Mouse (Mus musculus) kidney, adult 2 months (tissue): Measurements from ENCODE around the gene Dnpep.

Experiments
- CTCF ChIP-seq: fragments of 200-500 bp; conservative IDR thresholded peaks from 2 replicates; pipeline ENCODE4 v1.5.1; 2011; ENCODE audit warnings: low read depth, mild to moderate bottlenecking, control low read depth, low read length, moderate library complexity, mixed read lengths; ENCODE audit not compliant: insufficient read depth, insufficient read length
- POLR2A ChIP-seq: fragments of 200-500 bp; IDR thresholded peaks from one replicate; pipeline ENCODE4 v1.6.1; 2011; ENCODE audit warnings: low read depth, low read length, control low read depth

DNA sequence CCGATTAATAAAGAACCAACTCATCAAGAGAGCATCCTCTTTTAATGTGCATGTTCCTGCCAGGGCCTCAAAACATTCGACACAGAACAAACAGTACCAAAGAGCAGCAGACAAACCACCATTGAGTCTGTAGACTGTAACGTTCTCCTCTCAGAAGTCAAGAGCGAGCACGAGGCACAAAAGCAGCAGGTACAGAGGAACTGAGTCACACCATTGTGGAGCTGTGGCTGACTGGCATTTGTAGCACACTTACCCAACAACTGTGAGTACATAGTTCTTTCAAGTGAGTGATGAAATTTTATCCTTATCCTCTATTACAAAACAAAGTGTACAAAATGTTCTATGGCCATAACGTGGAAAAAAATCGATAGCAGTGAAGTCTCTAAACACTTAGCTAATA, 32.9 kb downstream of the Dnpep start:
- TF ChIP-seq POLR2A (no peak), CTCF (no peak)
